Mouse (Mus musculus) layer of hippocampus, postnatal 14 days (tissue): ENCODE data around the gene Mcur1. TPM values are rescaled to one million over a fixed set of nuclear protein-coding genes. Genes with fewer than 3 reads are reported as not detected.

Experiments used
- DNase-seq, 2 experiments: peaks; one replicate each; pipeline ENCODE4 v3.0.0; 2021 to 2022; ENCODE audit warnings: low spot score in 2 of 2, mixed read lengths in 1 of 2
- total RNA-seq, 2 experiments: library from RNA; stranded (reverse); gene quantifications; 2 replicates each; pipeline ENCODE4 v1.2.3; 2021

The Mcur1 gene
- total RNA-seq, 2 experiments from 2014 or later = 22.7 to 23.4 TPM

GRCm38 (mm10) chr13:43566184-43566583 is 6.2 kb upstream of the Mcur1 start:
- no peak for DNase-seq

- DNase-seq = peak; percentile 87 to 89
Observed at GRCm38 (mm10) chr13:43565346-43565745, 5.4 kb upstream of the Mcur1 start.

DNA sequence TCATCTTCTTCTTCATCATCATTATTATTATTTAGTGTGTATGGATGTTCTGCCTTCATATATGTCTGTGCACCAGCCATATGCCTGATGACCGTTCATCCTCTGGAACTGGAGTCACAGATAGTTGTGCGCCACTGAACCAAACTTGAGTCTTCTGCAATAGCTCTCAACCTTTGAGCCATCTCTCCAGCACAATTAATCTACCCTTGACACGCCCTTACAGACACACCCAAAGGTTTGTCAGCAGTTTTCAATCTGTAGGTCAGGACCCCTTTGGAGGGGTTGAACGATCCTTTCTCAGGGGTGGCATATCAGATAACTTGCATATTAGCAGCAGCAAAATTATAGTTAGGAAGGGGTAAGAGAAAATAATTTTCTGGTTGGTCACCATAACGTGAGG is 4.7 kb upstream of the Mcur1 start:
- no peak for DNase-seq

DNA sequence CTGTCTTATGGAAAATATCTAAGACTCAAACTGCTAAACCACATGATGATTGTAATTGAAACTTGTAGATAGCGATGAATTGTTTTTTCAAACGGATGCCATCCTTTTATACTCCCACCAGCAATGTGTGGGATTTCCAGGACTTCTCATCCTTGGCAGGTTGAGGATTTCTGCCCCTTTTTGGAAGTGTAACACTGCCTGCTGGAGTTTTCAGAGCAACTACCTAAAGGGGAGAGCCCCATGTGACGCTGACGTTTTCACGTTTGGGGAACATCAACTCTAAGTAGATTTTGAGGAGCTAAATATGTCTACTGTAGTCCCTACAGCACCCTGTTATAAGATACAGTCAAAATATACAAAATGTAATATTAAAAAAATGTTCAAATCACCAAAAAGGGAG is 2.7 kb upstream of the Mcur1 start:
- DNase-seq = no peak

DNA sequence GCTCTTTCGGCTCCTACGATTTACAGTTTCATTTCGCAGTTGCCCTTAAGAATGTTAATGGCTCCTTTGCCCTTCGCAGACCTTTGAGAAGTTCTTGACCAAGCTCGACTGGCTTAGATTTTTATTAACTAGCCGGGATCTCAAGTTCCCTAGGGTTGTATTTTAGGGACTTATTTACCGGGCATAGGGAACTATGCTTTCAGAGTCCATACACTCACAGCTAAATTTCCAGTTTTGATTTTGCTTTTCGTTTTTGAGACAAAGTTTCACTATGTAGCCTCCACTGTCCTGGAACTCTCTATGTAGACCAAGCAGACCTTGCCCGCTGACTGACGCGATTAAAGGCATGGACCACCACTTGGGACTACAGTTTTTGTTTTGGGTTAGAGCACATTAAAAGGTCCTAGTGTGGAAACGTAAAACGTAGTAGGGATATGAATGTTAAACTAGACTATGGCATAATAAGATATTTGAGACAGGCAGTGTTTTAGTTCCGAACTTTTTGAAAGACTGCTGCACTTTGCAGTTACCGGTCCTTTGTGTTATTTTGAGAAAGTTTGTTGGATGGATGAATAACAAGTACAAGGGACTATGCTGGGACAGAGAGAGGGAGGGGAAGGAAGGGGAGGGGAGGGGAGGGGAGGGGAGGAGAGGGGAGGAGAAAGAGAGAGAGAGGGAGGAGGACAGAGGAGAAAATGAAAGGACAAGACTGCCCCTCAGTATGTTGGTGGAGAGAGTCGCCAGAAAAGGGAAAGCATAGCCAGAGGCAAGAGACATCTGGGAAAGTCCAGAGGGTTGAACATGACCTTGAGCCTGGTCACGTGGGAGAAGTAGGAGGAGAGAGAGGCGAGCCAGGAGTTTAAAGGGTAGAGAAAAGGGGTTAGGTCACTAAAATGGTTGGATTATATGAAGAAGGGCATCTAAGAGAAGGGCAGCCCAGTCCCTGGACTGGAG is 744 bp upstream of the Mcur1 start:
- DNase-seq = no peak

DNA sequence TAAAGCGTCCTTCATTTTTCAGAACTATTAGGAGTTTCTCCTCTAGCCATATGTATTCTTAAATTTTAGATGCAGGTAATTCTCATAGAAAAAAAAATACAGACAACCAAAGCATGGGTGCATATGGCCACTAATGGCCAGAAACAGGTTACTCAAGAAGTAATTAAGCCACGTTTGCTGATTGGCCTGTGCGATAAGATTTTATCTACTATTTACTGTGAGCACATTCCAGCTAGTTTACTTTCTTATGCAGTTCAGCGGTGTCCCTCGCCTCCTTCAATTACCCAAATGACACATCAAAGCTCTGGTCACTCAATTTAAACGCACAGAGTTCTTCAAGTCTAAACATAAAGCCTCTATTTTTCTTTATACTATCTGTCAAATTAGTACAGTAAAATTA is 1.0 kb downstream of the Mcur1 start:
- no peak for DNase-seq

GRCm38 (mm10) chr13:43558357-43558756 is 1.6 kb downstream of the Mcur1 start:
- no peak for DNase-seq

DNA sequence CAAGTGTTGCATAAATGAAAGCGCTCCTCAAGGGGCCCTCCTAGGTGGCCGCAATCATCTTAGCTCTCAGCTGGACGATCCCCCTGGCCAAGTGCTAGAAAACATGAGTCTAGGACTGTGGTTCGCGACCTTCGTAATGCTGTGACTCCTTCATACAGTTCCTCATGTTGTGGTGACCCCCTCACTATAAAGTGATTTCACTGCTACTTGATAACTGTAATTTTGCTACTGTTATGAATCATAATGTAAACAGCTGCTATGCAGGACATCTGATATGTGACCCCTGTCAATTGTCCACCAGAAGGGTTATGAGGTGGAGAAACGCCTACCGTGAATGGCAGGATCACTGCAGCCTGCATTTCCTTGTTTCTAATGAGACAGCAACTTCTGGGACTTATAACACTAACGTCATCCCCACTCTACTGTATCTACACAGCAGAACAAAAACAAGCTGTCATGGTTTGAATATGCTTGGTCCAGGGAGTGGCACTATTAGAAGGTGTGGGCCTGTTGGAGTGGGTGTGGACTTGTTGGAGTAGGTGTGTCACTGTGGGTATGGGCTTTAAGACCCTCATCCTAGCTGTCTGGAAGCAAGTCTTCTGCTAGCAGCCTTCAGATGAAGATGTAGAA is 3.0 kb downstream of the Mcur1 start:
- no peak for DNase-seq

DNA sequence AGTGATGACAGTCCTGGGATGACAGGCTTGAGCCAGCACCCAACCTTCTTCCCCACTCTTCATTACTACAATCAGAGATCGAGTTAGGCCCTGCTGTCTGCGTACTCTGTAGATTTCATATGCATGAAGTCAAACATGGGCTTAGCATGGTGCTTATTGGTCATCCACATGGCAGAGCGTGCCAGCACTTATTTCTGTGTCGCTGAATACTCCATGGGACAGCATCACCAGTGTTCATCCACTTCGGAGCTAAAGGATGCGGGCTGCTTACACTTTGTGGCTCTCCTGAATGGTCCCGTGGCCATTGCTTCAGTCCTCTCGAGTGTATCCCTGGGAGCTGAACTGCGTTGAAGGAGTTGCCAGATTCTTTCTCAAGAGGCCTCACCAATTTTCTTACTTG is 4.7 kb downstream of the Mcur1 start:
- DNase-seq = no peak

- no peak for DNase-seq
Observed at GRCm38 (mm10) chr13:43554827-43555226, 5.2 kb downstream of the Mcur1 start.

GRCm38 (mm10) chr13:43550676-43551075 is 9.3 kb downstream of the Mcur1 start:
- no peak for DNase-seq

- no peak for DNase-seq
Observed at GRCm38 (mm10) chr13:43549870-43550269, 10.1 kb downstream of the Mcur1 start.

GRCm38 (mm10) chr13:43549078-43549698 is 10.8 kb downstream of the Mcur1 start:
- no peak for DNase-seq

DNA sequence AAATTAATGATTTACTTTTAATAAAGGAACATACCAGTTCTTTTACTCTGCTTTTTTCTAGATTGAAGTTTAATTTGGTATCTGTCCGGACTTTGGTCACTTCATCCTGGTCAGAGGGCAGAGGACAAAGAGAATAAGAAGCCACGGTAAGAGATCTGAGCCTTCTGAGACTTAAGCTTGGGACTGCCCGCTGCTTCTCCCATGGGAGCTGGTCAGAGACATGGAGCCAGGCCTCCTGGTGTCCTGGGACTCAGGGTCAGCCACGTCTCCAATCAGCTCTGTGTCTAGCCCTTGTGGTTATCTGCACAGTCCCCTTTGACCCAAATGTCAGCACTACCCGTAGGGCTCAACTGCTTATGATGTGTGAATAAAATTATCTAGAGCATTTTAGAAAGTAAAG is 11.4 kb downstream of the Mcur1 start:
- DNase-seq = no peak

GRCm38 (mm10) chr13:43546861-43547260 is 13.1 kb downstream of the Mcur1 start:
- peak; percentile 80 to 85 for DNase-seq

DNA sequence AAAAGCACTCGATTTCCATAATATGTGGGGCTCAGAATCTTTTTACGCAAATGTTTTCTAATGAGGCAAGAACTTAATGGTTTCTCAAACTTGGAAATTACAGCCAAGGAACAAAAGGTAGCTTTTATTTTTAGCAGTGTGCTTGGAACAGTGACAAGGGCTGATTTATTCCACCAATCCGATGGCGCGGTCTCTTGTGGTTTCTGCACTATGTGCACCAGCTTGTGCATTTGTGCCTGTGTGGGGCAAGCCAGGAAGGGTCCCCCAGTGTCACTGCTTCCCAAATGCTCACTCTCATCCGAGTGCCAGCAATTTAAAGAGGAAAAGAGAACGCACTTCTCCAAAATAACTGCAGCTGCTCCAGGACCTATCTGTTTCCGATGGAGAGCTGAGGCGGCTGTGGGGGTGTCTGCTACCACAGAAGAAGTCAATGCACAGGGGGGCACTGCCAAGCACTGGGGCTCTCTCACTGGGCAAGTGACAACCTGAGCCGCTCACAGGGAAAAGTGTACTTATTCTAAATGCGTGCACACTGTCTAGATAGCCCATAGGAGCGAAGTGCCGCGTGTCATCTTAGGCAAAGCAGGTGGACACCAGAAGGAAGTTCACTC is 19.7 kb downstream of the Mcur1 start:
- DNase-seq = no peak

GRCm38 (mm10) chr13:43539409-43539808 is 20.6 kb downstream of the Mcur1 start:
- no peak for DNase-seq

DNA sequence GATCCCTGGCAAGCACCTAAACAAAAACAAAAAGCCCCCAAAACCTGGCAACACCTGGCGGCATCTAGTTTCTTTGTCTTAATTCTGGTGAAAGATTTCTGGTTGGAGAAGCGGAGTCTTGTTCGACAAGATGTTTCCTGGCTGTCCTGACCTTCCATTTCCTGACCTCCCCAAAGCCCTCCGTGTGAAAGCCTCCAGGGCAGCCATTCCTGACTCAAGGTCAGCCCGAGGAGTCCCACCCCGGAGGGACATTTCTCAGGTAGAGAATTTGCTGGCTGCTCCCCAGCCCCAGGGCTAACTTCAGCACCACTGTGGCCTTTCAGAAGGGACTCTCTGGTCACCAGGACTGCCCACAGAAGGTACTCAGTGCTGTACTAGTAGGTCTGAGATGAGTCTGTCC is 22.1 kb downstream of the Mcur1 start:
- no peak for DNase-seq

GRCm38 (mm10) chr13:43534015-43534414 is 26.0 kb downstream of the Mcur1 start:
- no peak for DNase-seq

- peak; percentile 61 to 85 for DNase-seq
Observed at GRCm38 (mm10) chr13:43530832-43531693, 28.9 kb downstream of the Mcur1 start.
